Mouse (Mus musculus) hindbrain, postnatal 0 days (tissue): ENCODE measurements at regions not wholly inside any gene's neighbourhood (a gene's known extent, or its start where the extent isn't known, plus 50 kb on each side); places are given as distances from the start of the nearest gene placed in this dataset.

Experiments
- ATAC-seq: fragments of 200-750 bp; cut with Nextera tagmentation; 2 replicates; pipeline ENCODE4 v1.8.0; 2017; ENCODE audit warnings: mild to moderate bottlenecking, moderate TSS enrichment, moderate library complexity
- DNase-seq: peaks from one replicate; pipeline ENCODE4 v3.0.0-alpha.2; 2015; ENCODE audit warnings: low spot score
- H3K27ac ChIP-seq: fragments of 300-500 bp; sonication (generic); 2 replicates; pipeline ENCODE4 v1.5.1; 2014; ENCODE audit warnings: mild to moderate bottlenecking
- H3K27me3 ChIP-seq: fragments of 300-500 bp; sonication (generic); 2 replicates; pipeline ENCODE4 v1.6.1; 2014; ENCODE audit warnings: low read length, mixed read lengths; ENCODE audit not compliant: insufficient read depth
- H3K36me3 ChIP-seq: fragments of 300-500 bp; sonication (generic); 2 replicates; pipeline ENCODE4 v1.6.1; 2014; ENCODE audit warnings: low read length, mixed read lengths; ENCODE audit not compliant: insufficient read depth
- H3K4me1 ChIP-seq: fragments of 300-500 bp; sonication (generic); 2 replicates; pipeline ENCODE4 v1.6.1; 2014; ENCODE audit warnings: antibody characterized with exemption, low read length, mixed read lengths; ENCODE audit not compliant: insufficient read depth
- H3K4me2 ChIP-seq: fragments of 300-500 bp; sonication (generic); 2 replicates; pipeline ENCODE4 v1.6.1; 2014; ENCODE audit warnings: low read depth, mild to moderate bottlenecking, low read length, moderate library complexity, mixed read lengths
- H3K4me3 ChIP-seq: fragments of 300-500 bp; sonication (generic); 2 replicates; pipeline ENCODE4 v1.5.1; 2014; ENCODE audit warnings: low read length
- H3K9ac ChIP-seq: fragments of 300-500 bp; sonication (generic); replicated peaks from 2 replicates; pipeline ENCODE4 v1.6.1; 2014; ENCODE audit warnings: mild to moderate bottlenecking, low read length, moderate library complexity, mixed read lengths
- H3K9me3 ChIP-seq: fragments of 300-500 bp; sonication (generic); 2 replicates; pipeline ENCODE4 v1.6.1; 2016; ENCODE audit warnings: low read length, mixed read lengths
- CTCF ChIP-seq: IDR thresholded peaks from 2 replicates; pipeline ENCODE4 v1.5.1; 2016; ENCODE audit warnings: antibody characterized with exemption, control low read depth, low read depth
- WGBS: fragments of 180-500 bp; shearing (Covaris S2); extraction: QIAGEN DNeasy Blood & Tissue Kit; methylation state at CpG from one replicate; pipeline ENCODE4 v1.1.7; 2014; 5-methylcytosine and 5-hydroxymethylcytosine counted together

DNA sequence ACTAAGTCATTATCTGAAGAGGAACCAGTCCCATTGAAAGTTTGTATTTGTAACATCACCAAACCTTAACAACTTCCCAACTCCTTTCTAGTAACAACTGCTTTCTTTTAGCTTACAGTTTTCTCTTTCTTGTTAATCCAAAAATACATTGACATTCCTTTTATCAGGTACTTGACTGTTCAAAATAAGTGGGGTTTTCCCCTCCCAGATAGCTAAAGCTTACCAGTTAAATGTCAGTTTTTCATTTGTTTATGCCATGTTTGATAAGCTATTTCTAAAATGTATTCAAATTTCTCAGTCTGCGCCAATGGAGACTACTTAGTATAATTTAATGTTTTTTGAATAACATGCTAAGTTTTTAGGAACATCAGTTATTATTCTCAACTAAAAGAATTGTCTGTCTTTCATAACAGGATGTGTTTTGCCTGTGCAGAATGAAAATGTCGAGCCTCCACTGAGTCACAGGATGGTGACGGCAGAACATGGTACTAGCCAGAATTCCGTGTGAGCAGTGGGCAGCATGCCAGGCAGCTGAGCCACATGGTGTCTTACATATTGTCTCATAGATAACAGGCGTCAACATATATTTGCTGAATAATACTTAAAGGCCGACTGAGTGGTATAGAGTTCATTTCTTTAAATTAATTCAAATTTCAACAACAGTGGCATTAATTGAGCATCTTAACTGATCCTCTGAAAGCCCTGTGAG lies 82.1 kb upstream of the Atg10 start:
- H3K9ac ChIP-seq = no peak overlapping the region
- DNase-seq = peak; percentile 54
- no peak overlapping the region for H3K4me3 ChIP-seq
- 41% methylated on average over 6 of the region's 6 CpGs for WGBS
- no peaks in the 10 kb centered on the region for H3K27me3 ChIP-seq
- no peaks in the 10 kb centered on the region for H3K9me3 ChIP-seq
- H3K4me1 ChIP-seq = no peaks in the 10 kb centered on the region
- no peak for TF ChIP-seq CTCF
- H3K4me2 ChIP-seq = no peak overlapping the region
- no peaks in the 10 kb centered on the region for H3K36me3 ChIP-seq
- ATAC-seq = no peak
- H3K27ac ChIP-seq = no peak overlapping the region

DNA sequence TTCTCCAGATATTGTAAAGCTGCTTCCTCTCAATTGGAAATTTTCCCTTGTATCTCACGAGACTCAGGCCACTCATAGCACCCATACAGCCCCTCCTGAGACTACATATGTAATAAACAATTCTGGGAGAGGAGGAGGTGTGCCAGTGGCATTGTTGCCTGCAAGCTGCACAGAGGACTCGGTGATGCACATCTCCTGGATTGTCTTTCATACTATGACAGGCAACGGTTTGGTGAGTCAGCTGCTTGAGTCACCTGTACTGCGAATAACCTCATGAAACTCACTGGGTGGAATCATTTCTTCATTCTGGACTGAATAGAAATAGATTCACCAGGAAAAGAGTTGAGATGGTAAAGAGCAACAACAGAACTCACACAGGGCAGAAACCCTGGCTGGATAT lies 82.8 kb upstream of the Atg10 start:
- TF ChIP-seq CTCF = no peak
- Histone ChIP-seq H3K9ac (no peak overlapping the region), H3K4me3 (no peak overlapping the region), H3K4me1 (no peaks in the 10 kb centered on the region), H3K27ac (no peak overlapping the region), H3K27me3 (no peaks in the 10 kb centered on the region), H3K4me2 (no peak overlapping the region), H3K36me3 (no peaks in the 10 kb centered on the region), H3K9me3 (no peaks in the 10 kb centered on the region)
- DNase-seq (no peak), ATAC-seq (no peak)
- WGBS = 72% methylated on average over 4 of the region's 4 CpGs

DNA sequence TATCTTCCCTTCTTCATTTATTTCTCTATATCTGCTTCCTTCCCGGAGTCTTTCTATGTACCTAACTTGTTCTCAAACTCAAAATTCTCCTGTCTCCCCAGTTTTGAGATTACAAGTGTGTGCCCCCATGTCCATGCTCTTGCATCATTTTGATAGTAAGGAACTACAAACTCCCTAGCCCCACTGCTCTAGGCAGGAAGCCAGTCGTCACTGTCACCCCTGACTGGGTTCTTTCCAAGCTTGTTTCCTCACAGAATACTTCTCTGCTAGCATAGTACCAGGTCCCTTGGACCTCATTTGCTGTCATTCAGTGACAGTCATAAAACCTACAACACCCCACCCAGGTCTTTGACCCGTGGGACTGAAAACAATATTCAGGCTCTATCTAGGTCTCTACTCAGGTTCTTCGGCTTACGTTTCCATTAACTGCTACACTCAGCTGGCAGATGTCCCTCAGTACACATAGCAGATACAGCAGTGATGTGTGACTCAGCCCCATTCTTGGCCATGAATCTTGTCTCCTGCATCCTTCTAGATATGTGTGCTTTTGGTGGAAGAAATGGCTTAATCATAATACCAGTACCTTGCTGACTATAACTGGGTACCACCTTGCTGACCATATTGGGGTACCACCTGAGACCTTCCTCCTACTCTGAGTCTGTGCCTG lies 89.3 kb upstream of the Atg10 start:
- no peak for ATAC-seq
- Histone ChIP-seq H3K9ac (no peak overlapping the region), H3K27me3 (no peaks in the 10 kb centered on the region), H3K4me3 (no peak overlapping the region), H3K27ac (no peak overlapping the region), H3K9me3 (peaks cover 4% of the 10 kb centered on the region; the same call in 1 of the 2 replicates), H3K4me2 (no peak overlapping the region), H3K4me1 (no peaks in the 10 kb centered on the region), H3K36me3 (no peaks in the 10 kb centered on the region)
- no peak for TF ChIP-seq CTCF
- 86% methylated on average over 5 of the region's 5 CpGs for WGBS
- no peak for DNase-seq

DNA sequence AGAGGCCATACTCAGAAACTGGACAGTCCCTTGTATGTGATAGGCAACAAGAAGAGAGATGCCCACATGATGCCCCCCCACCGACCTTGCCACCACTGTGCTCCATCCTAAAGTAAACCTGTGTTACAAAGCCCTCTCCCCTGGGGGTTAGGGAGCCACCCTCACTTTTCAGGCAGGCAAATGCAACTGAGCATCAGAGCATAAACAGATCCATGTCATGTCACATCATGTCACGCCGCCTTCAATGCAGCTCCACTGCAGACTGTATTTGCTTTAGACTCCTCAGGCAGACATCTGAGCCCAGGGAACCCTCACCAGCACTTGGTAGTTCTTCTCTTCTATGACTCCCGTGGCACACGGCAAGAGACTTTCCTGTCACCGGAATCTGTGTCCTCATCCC lies 98.6 kb upstream of the Atg10 start:
- ATAC-seq (no peak), DNase-seq (no peak)
- H3K4me3 ChIP-seq = no peak overlapping the region
- H3K9me3 ChIP-seq = peaks cover 3% of the 10 kb centered on the region; the same call in 1 of the 2 replicates
- no peak overlapping the region for H3K9ac ChIP-seq
- 89% methylated on average over 6 of the region's 6 CpGs for WGBS
- H3K27me3 ChIP-seq = no peaks in the 10 kb centered on the region
- H3K4me2 ChIP-seq = no peak overlapping the region
- H3K36me3 ChIP-seq = no peaks in the 10 kb centered on the region
- TF ChIP-seq CTCF = no peak
- no peak overlapping the region for H3K27ac ChIP-seq
- H3K4me1 ChIP-seq = no peaks in the 10 kb centered on the region

DNA sequence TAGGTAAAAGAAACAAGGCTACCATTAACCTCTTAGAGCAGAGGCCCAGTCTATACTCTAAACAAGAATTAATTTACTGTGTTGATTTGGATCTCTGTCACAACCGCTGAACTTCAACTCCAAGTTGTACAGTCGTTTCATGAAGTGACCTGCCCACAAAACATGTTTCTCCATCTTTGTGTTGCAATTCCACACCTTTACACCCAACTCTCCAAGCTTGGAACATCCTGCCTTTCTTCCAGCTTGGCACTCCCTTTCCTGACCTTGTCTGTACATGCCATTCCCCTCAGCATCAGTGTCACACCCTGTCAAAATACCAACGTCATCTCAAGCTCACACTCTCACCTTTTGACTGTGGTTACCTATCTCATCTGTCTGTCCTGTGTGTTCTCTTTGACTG lies 103.1 kb upstream of the Atg10 start:
- Histone ChIP-seq H3K4me1 (no peaks in the 10 kb centered on the region), H3K27ac (no peak overlapping the region), H3K4me2 (no peak overlapping the region), H3K27me3 (no peaks in the 10 kb centered on the region), H3K9ac (no peak overlapping the region), H3K36me3 (no peaks in the 10 kb centered on the region), H3K4me3 (no peak overlapping the region), H3K9me3 (no peaks in the 10 kb centered on the region)
- no peak for TF ChIP-seq CTCF
- ATAC-seq (no peak), DNase-seq (no peak)
- WGBS = 87% methylated on average over 3 of the region's 3 CpGs

DNA sequence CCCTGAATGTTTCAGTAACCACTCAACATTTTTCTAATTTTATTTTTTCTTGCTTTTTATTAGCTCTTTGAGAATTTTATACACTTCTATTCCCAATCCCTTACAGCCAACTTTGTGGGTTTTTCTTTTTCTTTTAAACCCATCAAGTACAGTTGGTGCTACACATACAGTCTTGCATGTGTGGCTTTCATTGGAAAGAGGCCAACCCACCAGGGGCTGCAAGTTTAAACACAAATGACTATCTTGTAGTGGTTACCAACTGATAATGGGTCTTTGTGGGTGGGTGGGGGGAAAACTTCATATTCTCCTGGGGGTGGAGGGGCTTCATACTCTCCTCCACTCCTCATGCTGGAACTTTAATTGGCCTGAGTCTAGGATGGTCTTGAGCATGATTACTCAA lies 110.5 kb upstream of the Atg10 start:
- H3K36me3 ChIP-seq = no peaks in the 10 kb centered on the region
- H3K4me2 ChIP-seq = no peak overlapping the region
- no peak overlapping the region for H3K4me3 ChIP-seq
- no peak overlapping the region for H3K27ac ChIP-seq
- H3K9me3 ChIP-seq = no peaks in the 10 kb centered on the region
- no peak overlapping the region for H3K9ac ChIP-seq
- no peak for TF ChIP-seq CTCF
- ATAC-seq = no peak
- no peaks in the 10 kb centered on the region for H3K4me1 ChIP-seq
- no peaks in the 10 kb centered on the region for H3K27me3 ChIP-seq
- no peak for DNase-seq

DNA sequence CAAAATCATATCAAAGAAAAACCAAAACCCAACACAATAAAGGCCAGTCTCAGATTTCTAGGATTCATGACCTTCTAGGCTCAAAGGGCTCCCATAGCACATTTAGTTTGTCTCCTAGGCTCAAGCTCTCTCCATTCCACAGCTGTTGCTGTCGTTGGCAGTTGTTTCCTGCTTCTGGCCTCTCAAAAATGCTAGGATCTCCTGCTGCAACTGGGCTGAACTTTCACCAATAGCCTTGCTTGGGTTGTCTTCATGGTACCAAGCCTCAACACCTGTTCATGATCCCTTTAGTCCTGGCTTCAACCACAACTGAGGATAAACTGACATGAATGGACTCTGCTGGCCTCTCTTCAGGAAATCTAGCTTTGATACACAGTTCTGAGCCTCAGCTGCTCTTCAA lies 115.9 kb upstream of the Ssbp2 start:
- Histone ChIP-seq H3K4me3 (no peak overlapping the region), H3K4me1 (no peaks in the 10 kb centered on the region), H3K27me3 (no peaks in the 10 kb centered on the region), H3K9me3 (peaks cover 3% of the 10 kb centered on the region; the same call in 1 of the 2 replicates), H3K27ac (no peak overlapping the region), H3K4me2 (no peak overlapping the region), H3K9ac (no peak overlapping the region), H3K36me3 (no peaks in the 10 kb centered on the region)
- TF ChIP-seq CTCF = no peak
- DNase-seq (no peak), ATAC-seq (no peak)
- 61% methylated on average over 1 of the region's 1 CpGs for WGBS
